In the genomic region with DNA sequence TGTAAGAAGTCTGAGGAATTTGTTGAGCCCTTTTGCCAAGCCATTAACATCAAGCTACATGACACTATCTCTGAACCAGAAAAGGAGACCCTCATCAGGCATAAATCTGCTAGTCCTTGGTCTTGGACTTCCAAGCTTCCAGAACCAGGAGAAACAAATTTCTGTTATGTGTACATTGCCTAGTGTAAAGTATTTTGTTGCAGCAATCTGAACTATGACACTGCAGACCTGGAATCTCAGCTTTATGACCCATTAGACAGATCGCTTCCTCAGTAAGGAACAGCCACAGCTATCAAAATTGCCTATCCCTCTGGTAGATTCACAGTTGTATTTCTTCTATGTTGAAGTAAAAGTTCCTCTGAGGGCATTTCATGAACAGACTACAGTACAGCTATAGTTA, we compare ENCODE assay signal across 16 mouse cellular contexts.
"Had no signal": no experiment of that assay in that cellular context is flagged by ENCODE, and none has a peak within 500 bp of the region (broad histone marks: within the 10 kb centered on the region; RNA-seq: fewer than 3 reads in every experiment).

No protein-coding gene starts in this region.

- ATAC-seq: midbrain, embryonic 16.5 days had no signal

- H3K4me1 ChIP-seq: neural tube, embryonic 13.5 days had no signal

- H3K4me3 ChIP-seq: midbrain, embryonic 10.5 days; midbrain, embryonic 12.5 days; myocyte; neural tube, embryonic 13.5 days; neural tube, embryonic 15.5 days had no signal

- H3K27ac ChIP-seq: midbrain, embryonic 12.5 days; neural tube, embryonic 13.5 days had no signal

- H3K27me3 ChIP-seq: midbrain, embryonic 12.5 days; neural tube, embryonic 13.5 days; neural tube, embryonic 15.5 days had no signal

- H3K4me2 ChIP-seq: lung, embryonic 14.5 days; midbrain, embryonic 12.5 days; neural tube, embryonic 13.5 days; neural tube, embryonic 15.5 days had no signal

- H3K9ac ChIP-seq: lung, embryonic 14.5 days; midbrain, embryonic 12.5 days; neural tube, embryonic 13.5 days; neural tube, embryonic 15.5 days had no signal

- H3K36me3 ChIP-seq: midbrain, embryonic 10.5 days; midbrain, embryonic 12.5 days; neural tube, embryonic 15.5 days had no signal

- DNase-seq: lung, adult 18-20 months; lung, embryonic 14.5 days; lung, postnatal 10 days; lung, postnatal 4 days; right cerebral cortex, postnatal 25 days; right cerebral cortex, postnatal 4 days; spleen, adult 18-20 months; thymus, adult 18-20 months; thymus, postnatal 14 days; thymus, postnatal 36 days had no signal

- H3K9me3 ChIP-seq: midbrain, embryonic 10.5 days; midbrain, embryonic 12.5 days; neural tube, embryonic 13.5 days; neural tube, embryonic 15.5 days had no signal
